Mouse (Mus musculus) liver, adult (tissue): ENCODE results near the gene Cetn3.

Experiments used
- GATA4 ChIP-seq: IDR thresholded peaks from 2 replicates; pipeline ENCODE4 v1.6.1; 2014; ENCODE audit warnings: mild to moderate bottlenecking, low read length; ENCODE audit not compliant: insufficient replicate concordance

Cetn3 gene

GRCm38 (mm10) chr13:81785766-81786480 lies 3.0 kb downstream of the Cetn3 start:
- no peak for TF ChIP-seq GATA4

GRCm38 (mm10) chr13:81790160-81790559 lies 7.3 kb downstream of the Cetn3 start:
- TF ChIP-seq GATA4, result no peak

GRCm38 (mm10) chr13:81791861-81792260 lies 9.0 kb downstream of the Cetn3 start:
- no peak for TF ChIP-seq GATA4

- no peak for TF ChIP-seq GATA4
Measured at GRCm38 (mm10) chr13:81793850-81794249, 11.0 kb downstream of the Cetn3 start.

- TF ChIP-seq GATA4, result no peak
Measured at GRCm38 (mm10) chr13:81801121-81801520, 18.2 kb downstream of the Cetn3 start.

GRCm38 (mm10) chr13:81803713-81804112 lies 20.8 kb downstream of the Cetn3 start:
- no peak for TF ChIP-seq GATA4

GRCm38 (mm10) chr13:81822750-81823149 lies 39.9 kb downstream of the Cetn3 start:
- no peak for TF ChIP-seq GATA4

GRCm38 (mm10) chr13:81824576-81825330 lies 41.9 kb downstream of the Cetn3 start:
- no peak for TF ChIP-seq GATA4

- no peak for TF ChIP-seq GATA4
Measured at GRCm38 (mm10) chr13:81828486-81828885, 45.6 kb downstream of the Cetn3 start.

- no peak for TF ChIP-seq GATA4
Measured at GRCm38 (mm10) chr13:81831838-81832237, 49.0 kb downstream of the Cetn3 start.

- no peak for TF ChIP-seq GATA4
Measured at GRCm38 (mm10) chr13:81836386-81837177, 53.7 kb downstream of the Cetn3 start.

- TF ChIP-seq GATA4, result no peak
Measured at GRCm38 (mm10) chr13:81838016-81838415, 55.1 kb downstream of the Cetn3 start.

- TF ChIP-seq GATA4, result no peak
Measured at GRCm38 (mm10) chr13:81838948-81839347, 56.1 kb downstream of the Cetn3 start.

- no peak for TF ChIP-seq GATA4
Measured at GRCm38 (mm10) chr13:81840246-81840645, 57.4 kb downstream of the Cetn3 start.

GRCm38 (mm10) chr13:81840646-81841045 lies 57.8 kb downstream of the Cetn3 start:
- TF ChIP-seq GATA4, result no peak

- TF ChIP-seq GATA4, result no peak
Measured at GRCm38 (mm10) chr13:81842278-81842677, 59.4 kb downstream of the Cetn3 start.
